Mouse (Mus musculus) kidney, postnatal 14 days (tissue): ENCODE data around the gene Apln.

Source experiments
- DNase-seq: peaks from one replicate; pipeline ENCODE4 v3.0.0; 2022; ENCODE audit warnings: mixed read lengths

Gene Apln

GRCm38 (mm10) chrX:48016906-48017601 lies 17.6 kb downstream of the Apln start:
- DNase-seq, result no peak

GRCm38 (mm10) chrX:48011656-48012055 lies 23.0 kb downstream of the Apln start:
- no peak for DNase-seq

GRCm38 (mm10) chrX:48006062-48006461 lies 28.6 kb downstream of the Apln start:
- DNase-seq, result peak; percentile 44

DNA sequence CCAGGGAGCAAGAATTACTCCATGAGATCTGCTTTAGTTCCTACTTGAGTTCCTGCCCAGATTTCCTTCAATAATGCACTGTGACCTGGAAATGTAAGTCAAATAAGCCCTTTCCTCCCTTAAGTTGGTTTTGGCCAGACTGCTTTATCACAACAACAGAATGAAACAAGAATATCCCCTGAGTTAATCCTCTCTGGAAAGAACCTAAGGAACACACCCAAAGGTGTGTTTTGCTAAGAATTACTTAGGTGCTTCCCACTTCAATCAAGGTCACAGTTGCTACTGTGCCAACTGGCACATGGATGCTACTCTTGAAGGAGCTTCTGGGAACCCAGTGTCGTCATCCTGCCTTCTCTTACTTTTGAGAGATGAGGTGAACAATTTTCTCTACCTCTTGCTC lies 29.9 kb downstream of the Apln start:
- no peak for DNase-seq

GRCm38 (mm10) chrX:48001151-48001550 lies 33.5 kb downstream of the Apln start:
- peak; percentile 7 for DNase-seq

DNA sequence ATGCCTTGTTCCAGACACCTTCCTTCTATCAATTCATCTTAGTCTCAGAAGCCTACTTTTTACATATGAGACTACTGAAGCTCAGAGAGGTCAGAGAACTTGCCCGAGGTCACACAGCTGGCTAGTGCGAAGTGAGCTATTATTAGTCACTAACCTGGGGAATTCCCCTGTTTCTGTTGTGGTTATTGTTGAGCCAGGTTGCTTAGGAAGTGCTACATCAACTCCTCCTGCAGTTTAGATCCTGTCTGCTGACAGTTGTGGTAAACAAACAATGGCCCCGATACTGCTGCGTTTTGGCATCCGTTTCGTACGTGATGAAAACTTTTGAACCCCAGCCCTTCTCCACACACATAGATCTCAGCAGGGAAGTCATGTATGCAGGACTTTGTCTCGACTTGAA lies 36.2 kb downstream of the Apln start:
- peak; percentile 9 for DNase-seq

DNA sequence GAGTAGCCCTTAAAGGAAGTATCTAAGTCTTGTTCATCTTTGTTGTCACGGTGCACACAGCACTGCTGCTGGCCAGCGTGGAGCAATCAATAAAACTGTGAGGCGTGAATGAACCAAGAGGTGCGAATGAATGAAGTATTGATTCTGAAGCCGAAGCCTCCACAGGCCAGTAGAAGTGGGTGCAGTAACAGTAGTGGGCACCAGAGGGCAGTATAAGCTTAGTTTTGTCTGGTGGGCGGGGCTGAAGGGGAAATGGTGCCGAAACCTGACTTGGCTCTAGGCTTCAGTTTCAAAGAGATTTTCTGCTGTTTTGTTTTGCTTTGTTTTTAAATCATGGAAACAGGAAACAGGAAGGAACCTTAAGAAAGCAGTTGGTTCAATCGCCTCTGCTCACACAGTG lies 42.0 kb downstream of the Apln start:
- DNase-seq, result peak; percentile 66

DNA sequence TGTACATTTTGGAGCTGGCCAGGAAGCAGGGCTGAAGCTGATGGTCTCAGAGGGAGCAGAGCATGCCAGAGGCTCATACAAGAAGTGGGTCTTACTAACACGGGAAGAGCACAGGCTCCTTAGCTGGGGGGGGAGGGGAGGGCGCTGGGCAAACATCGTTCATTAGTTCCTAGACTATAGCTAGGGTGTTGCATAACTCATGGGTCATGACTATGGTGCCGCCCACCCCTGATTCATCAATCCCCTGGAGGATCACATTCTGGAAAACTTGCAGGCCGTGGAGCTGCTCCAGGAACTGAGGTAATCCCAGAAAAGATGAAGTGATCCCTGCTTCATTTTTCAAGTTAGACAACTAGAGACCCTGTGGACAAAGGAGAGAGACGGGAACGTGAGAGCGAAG lies 46.6 kb downstream of the Apln start:
- no peak for DNase-seq

DNA sequence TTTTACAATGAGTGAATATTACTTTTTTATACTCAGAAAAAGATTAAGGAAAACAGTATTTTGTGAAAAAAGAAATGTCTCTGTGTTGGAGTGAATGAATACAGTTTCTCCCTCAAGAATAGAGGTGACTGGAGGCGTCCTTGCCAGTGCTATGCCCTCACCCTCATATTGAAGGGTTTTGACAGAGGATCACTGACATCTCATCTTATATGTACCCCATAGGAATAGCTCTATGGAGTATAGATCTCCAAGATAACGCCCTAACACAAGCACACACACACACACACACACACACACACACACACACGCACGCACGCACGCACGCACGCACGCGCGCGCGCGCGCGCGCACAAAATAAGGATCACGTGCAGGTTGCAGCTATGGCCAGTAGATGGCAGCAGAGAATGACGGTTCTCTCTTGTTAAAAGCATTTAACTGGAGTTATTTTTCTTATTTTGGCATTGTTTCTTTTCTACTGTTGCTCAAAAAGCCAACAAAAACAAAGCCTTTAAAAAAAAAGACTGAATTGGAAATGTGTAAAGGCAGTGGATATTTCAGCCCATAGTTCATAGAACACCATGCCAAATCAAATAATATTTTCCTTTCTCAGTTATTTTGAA lies 49.5 kb downstream of the Apln start:
- peak; percentile 74 for DNase-seq

DNA sequence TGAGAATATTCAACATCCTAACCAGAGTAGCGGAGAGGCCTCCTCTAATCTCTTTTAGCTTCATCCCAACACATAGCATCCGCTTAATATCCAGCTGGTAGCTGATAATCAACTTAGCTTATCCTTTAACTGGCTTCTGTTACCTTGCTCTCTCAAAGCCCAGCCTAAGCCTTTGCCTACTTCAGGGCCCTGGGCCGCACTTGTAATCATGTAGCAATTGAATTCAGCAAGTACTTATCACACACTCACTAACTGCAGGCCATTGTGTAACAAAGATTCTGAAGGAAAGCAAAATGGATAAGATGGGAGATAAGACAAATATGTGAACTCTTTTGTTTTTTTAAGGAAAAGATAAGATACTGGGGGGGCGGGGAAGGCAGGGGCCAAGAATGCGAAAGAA lies 57.6 kb downstream of the Apln start:
- DNase-seq, result no peak

DNA sequence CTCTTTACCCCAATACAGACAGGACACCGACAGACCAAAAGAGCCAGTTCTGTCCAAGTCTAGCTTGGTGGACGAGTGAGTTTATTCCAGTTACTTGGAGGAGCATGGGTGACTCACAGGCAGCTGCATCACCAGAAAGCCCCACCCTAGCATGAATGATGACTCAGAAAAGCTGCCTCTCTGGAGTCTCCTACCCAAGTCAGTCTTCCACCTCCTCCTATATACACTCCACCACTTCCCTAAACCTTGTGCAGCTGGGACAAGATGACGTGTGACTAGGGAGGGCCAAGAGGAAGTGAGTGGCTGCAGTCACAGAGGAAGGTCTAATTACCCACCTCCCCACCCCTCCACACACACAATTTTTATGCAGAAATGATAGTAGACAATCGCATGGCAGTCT lies 58.1 kb downstream of the Apln start:
- no peak for DNase-seq
